Mouse (Mus musculus) MN1 (cell line): ENCODE results near the gene Cep112.

ENCODE experiments used
- DNase-seq: peaks from one replicate; pipeline ENCODE4 v3.0.0-alpha.2; 2016; ENCODE audit warnings: low spot score

The Cep112 gene

GRCm38 (mm10) chr11:108606036-108606435 is 181.0 kb downstream of the Cep112 start:
- DNase-seq: no peak

GRCm38 (mm10) chr11:108606836-108607235 is 181.8 kb downstream of the Cep112 start:
- no peak for DNase-seq

- DNase-seq: no peak
These were observed 195.8 kb downstream of the Cep112 start for GRCm38 (mm10) chr11:108620628-108621433.

- DNase-seq: no peak
These were observed 196.5 kb downstream of the Cep112 start for GRCm38 (mm10) chr11:108621434-108621901.

GRCm38 (mm10) chr11:108625546-108626232 is 200.7 kb downstream of the Cep112 start:
- no peak for DNase-seq

- DNase-seq: no peak
These were observed 212.8 kb downstream of the Cep112 start for GRCm38 (mm10) chr11:108637780-108638179.

GRCm38 (mm10) chr11:108655574-108655973 is 230.6 kb downstream of the Cep112 start:
- DNase-seq: no peak

- DNase-seq: no peak
These were observed 257.0 kb downstream of the Cep112 start for GRCm38 (mm10) chr11:108682014-108682413.

GRCm38 (mm10) chr11:108696563-108696962 is 271.6 kb downstream of the Cep112 start:
- DNase-seq: no peak

GRCm38 (mm10) chr11:108752301-108752700 is 327.3 kb downstream of the Cep112 start:
- DNase-seq: peak; percentile 62

- no peak for DNase-seq
These were observed 327.8 kb downstream of the Cep112 start for GRCm38 (mm10) chr11:108752765-108753164.

GRCm38 (mm10) chr11:108753361-108754240 is 328.6 kb downstream of the Cep112 start:
- DNase-seq: peak; percentile 11

GRCm38 (mm10) chr11:108757211-108757610 is 332.2 kb downstream of the Cep112 start:
- no peak for DNase-seq

GRCm38 (mm10) chr11:108757626-108758430 is 332.8 kb downstream of the Cep112 start:
- no peak for DNase-seq

- DNase-seq: no peak
These were observed 345.1 kb downstream of the Cep112 start for GRCm38 (mm10) chr11:108770064-108770463.

GRCm38 (mm10) chr11:108774019-108774670 is 349.2 kb downstream of the Cep112 start:
- no peak for DNase-seq

GRCm38 (mm10) chr11:108777158-108777557 is 352.2 kb downstream of the Cep112 start:
- no peak for DNase-seq

- DNase-seq: no peak
These were observed 355.6 kb downstream of the Cep112 start for GRCm38 (mm10) chr11:108780271-108781250.

GRCm38 (mm10) chr11:108798398-108798797 is 373.4 kb downstream of the Cep112 start:
- DNase-seq: no peak

GRCm38 (mm10) chr11:108799695-108800094 is 374.7 kb downstream of the Cep112 start:
- DNase-seq: no peak
